Mouse (Mus musculus): ENCODE data around the gene Ube2d1. TPM values are rescaled to one million over a fixed set of nuclear protein-coding genes. Genes with fewer than 3 reads are reported as not detected.

Gene Ube2d1
- polyA plus RNA-seq, 1 experiment = 34.3 TPM

DNA sequence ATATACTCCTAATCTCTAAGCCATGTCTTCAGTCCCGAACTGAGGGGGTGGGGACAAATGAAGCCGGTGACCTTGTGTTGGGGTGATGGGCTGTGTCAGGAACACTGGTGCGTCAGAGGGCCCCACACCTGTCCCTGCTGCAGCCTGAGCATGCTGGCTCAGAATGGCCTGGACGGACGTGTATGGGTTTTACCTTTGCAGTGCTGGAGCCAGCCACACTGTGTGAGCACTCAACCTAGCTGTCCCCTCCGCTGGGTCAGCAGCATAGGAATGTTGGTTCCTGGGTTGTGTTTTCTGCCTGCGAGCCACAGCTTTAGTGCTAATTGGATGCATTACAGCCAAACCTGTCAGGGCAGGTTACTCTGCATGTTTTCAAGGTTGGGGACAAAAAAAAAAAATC is 41.1 kb upstream of the Ube2d1 start:
- no peak overlapping the region for H3K4me3 ChIP-seq (replicated peaks; ENCODE audit: extremely low read depth, low read depth, low read length)
- no peak for TF ChIP-seq CTCF (IDR thresholded peaks at IDR 0.05; ENCODE audit: insufficient read depth, low read length)
- DNase-seq = no peak
- WGBS = 74% methylated on average over 7 of the region's 7 CpGs
- no peaks in the 10 kb centered on the region for H3K4me1 ChIP-seq (ENCODE audit: control insufficient read depth, insufficient read depth, low read length)

DNA sequence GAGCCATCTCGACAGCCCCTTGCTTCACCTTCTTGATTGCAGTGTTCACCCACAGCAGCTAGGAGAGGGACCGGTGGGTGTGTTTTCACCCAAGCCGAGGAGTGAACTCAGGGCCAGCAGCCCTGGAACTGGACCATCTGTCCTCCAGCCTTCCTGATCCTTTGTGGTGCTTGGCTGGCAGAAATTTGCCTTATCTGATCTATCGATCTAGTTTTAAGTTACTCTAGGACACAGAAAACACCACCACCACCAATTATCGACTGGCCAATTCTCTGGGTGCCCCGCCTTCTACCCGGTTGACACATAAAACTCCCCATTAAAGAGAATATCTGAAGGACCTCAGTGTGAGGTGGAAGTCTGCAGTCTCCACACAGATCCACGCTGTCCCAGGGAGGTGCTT is 38.6 kb upstream of the Ube2d1 start:
- 77% methylated on average over 8 of the region's 8 CpGs for WGBS
- DNase-seq = no peak
- Histone ChIP-seq H3K4me1 (ENCODE audit: control insufficient read depth, insufficient read depth, low read length) (no peaks in the 10 kb centered on the region), H3K4me3 (replicated peaks; ENCODE audit: extremely low read depth, low read depth, low read length) (no peak overlapping the region)
- no peak for TF ChIP-seq POLR2A (IDR thresholded peaks at IDR 0.05; ENCODE audit: borderline replicate concordance, extremely low read depth, low read depth, low read length)

DNA sequence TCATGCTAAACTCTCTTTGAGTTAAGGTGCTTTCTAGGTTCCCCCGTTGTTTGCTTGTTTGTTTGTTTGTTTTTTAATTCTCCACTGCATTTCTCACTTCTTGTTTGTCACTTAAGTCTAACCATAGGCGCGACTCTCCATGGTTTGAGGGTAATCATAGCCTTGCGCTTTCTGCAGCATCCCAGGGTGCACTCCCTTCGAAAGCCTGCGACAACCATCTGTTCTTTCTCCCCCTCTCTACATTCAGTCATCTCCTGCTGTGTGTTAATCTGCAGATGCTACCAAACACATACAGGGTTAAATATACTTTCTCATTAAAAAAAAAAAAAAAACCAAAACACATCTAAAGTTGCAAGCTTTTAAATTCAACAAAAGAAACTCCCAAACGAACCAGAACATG is 31.4 kb upstream of the Ube2d1 start:
- no peak overlapping the region for H3K4me3 ChIP-seq (replicated peaks; ENCODE audit: extremely low read depth, low read depth, low read length)
- DNase-seq = no peak
- WGBS = 58% methylated on average over 7 of the region's 7 CpGs
- TF ChIP-seq POLR2A (IDR thresholded peaks at IDR 0.05; ENCODE audit: borderline replicate concordance, extremely low read depth, low read depth, low read length) (no peak), CTCF (IDR thresholded peaks at IDR 0.05; ENCODE audit: insufficient read depth, low read length) (no peak)
- no peaks in the 10 kb centered on the region for H3K4me1 ChIP-seq (ENCODE audit: control insufficient read depth, insufficient read depth, low read length)

DNA sequence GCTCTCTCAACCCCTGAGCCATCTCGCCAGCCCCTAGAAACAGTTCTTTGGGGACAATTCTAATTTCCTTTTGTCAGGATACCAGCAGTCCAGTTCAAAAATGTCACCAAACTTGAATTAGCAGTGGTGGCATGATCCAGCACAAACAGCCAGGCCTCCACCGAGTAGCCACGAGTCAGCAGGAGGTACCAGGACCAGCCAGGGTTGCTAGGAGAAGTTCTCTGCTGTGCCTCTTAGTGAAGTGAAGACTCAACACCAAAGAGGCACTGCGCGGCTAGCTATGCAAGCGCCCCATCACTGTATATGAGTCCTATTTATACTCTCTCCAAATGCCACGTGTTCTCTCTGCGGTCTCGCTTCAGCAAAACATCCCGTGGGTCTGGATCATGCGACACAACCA is 31.0 kb upstream of the Ube2d1 start:
- no peak overlapping the region for H3K4me3 ChIP-seq (replicated peaks; ENCODE audit: extremely low read depth, low read depth, low read length)
- no peak for DNase-seq
- 67% methylated on average over 11 of the region's 11 CpGs for WGBS
- TF ChIP-seq CTCF (IDR thresholded peaks at IDR 0.05; ENCODE audit: insufficient read depth, low read length) (no peak), POLR2A (IDR thresholded peaks at IDR 0.05; ENCODE audit: borderline replicate concordance, extremely low read depth, low read depth, low read length) (no peak)
- no peaks in the 10 kb centered on the region for H3K4me1 ChIP-seq (ENCODE audit: control insufficient read depth, insufficient read depth, low read length)

DNA sequence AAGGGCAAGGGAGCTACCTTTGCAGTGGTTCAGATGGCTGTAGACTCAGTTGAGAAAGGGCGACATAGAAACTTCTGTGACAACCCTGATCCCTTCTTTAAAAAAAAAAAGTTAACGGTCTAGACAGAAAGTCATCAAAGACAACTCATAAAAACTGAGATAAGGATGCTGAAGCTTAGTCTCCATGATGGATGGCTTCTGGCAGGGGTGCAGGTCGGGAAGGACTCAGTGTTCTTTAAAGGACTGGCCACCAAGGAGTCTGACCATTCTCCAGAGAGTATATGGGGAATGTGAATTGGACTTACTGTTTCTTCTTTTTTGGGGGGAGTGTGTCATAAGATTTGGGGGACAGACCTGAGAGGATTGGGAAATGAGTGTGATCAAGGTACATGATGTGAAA is 29.5 kb upstream of the Ube2d1 start:
- no peak for TF ChIP-seq POLR2A (IDR thresholded peaks at IDR 0.05; ENCODE audit: borderline replicate concordance, extremely low read depth, low read depth, low read length)
- TF ChIP-seq CTCF (IDR thresholded peaks at IDR 0.05; ENCODE audit: insufficient read depth, low read length) = no peak
- H3K4me1 ChIP-seq (ENCODE audit: control insufficient read depth, insufficient read depth, low read length) = no peaks in the 10 kb centered on the region
- H3K4me3 ChIP-seq (replicated peaks; ENCODE audit: extremely low read depth, low read depth, low read length) = no peak overlapping the region
- DNase-seq = no peak
- WGBS = 55% methylated on average over 3 of the region's 3 CpGs

DNA sequence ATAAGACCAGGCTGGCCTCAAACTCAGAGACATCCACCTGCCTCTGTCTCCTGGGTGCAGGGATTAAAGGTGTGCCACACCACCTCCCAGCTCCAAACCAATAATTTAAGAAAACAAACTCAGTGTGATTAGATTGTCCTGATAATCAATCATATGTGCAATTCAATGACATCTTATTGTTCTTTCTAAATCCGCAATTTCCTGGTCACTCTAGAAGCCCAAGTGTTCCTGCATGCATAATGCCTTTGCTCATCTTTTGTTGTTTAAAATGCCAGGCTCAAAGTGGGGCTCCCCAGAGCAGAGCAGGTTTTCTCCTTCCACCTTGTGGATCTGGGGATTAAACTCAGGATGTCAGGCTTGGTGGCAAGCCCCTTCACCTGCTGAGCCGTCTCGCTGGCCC is 25.2 kb upstream of the Ube2d1 start:
- no peak for DNase-seq
- TF ChIP-seq CTCF (IDR thresholded peaks at IDR 0.05; ENCODE audit: insufficient read depth, low read length) (no peak), POLR2A (IDR thresholded peaks at IDR 0.05; ENCODE audit: borderline replicate concordance, extremely low read depth, low read depth, low read length) (no peak)
- 40% methylated on average over 3 of the region's 3 CpGs for WGBS
- H3K4me3 ChIP-seq (replicated peaks; ENCODE audit: extremely low read depth, low read depth, low read length) = no peak overlapping the region
- no peaks in the 10 kb centered on the region for H3K4me1 ChIP-seq (ENCODE audit: control insufficient read depth, insufficient read depth, low read length)

DNA sequence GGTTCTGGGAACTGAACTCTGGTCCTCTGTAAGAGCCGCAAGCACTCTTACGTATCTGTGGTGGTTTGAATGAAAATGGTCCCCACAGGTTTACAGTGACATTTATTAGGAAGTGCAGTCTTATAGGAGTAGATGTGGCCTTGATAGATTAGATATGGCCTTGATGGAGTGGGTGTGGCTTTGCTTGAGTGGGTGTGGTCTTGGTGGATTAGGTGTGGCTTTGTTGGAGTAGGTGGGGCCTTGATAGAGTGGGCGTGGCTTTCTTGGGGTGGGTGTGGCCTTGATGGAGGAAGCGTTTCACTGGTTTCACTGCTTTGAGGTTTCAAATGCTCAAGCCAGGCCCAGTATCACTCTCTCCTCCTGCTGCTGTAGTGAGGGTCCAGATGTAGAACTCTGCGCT is 23.1 kb upstream of the Ube2d1 start:
- 93% methylated on average over 5 of the region's 5 CpGs for WGBS
- Histone ChIP-seq H3K4me3 (replicated peaks; ENCODE audit: extremely low read depth, low read depth, low read length) (no peak overlapping the region), H3K4me1 (ENCODE audit: control insufficient read depth, insufficient read depth, low read length) (no peaks in the 10 kb centered on the region)
- no peak for DNase-seq
- no peak for TF ChIP-seq POLR2A (IDR thresholded peaks at IDR 0.05; ENCODE audit: borderline replicate concordance, extremely low read depth, low read depth, low read length)
- no peak for TF ChIP-seq CTCF (IDR thresholded peaks at IDR 0.05; ENCODE audit: insufficient read depth, low read length)

DNA sequence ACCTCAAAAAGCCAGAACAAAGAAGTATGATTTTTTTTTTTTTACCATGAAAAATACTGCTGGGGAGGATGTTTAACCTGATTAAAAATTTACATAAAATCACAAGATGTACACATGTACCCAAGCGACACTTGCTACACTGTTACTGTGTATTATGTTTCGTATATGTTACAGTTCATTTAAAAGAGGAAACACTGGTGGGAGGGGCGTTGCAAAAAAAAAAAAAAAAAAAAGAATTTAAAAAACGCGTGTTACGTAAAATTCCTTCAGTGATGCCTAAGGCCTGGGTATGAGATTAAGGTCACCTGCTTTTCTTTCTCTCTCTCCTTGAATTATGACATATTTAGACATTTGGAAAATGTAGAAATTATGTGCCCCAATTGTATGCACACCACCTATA is 21.7 kb upstream of the Ube2d1 start:
- no peak overlapping the region for H3K4me3 ChIP-seq (replicated peaks; ENCODE audit: extremely low read depth, low read depth, low read length)
- no peaks in the 10 kb centered on the region for H3K4me1 ChIP-seq (ENCODE audit: control insufficient read depth, insufficient read depth, low read length)
- 51% methylated on average over 6 of the region's 6 CpGs for WGBS
- TF ChIP-seq CTCF (IDR thresholded peaks at IDR 0.05; ENCODE audit: insufficient read depth, low read length) (no peak), POLR2A (IDR thresholded peaks at IDR 0.05; ENCODE audit: borderline replicate concordance, extremely low read depth, low read depth, low read length) (no peak)
- DNase-seq = no peak

DNA sequence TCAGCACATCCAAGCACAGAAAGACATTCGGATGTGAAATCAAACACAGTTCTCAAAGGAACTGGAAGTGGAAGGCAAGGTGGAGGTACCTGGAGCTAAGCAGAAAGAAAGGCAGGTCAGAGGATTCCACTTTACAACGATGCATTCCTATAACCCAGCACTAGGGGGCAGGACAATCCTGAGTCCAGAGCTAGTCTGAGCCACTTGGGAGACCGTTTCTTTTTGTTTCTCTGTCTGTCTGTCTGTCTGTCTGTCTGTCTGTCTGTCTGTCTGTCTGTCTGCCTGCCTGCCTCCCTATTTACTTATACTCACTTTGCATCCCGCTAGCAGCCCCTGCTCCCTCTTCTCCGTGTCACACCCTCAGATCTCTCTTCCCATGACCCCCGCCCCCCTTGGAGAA is 21.1 kb upstream of the Ube2d1 start:
- 13% methylated on average over 6 of the region's 6 CpGs for WGBS
- no peak overlapping the region for H3K4me3 ChIP-seq (replicated peaks; ENCODE audit: extremely low read depth, low read depth, low read length)
- peak; percentile 50 for TF ChIP-seq CTCF (IDR thresholded peaks at IDR 0.05; ENCODE audit: insufficient read depth, low read length)
- no peak for TF ChIP-seq POLR2A (IDR thresholded peaks at IDR 0.05; ENCODE audit: borderline replicate concordance, extremely low read depth, low read depth, low read length)
- peak; percentile 21 for DNase-seq
- no peaks in the 10 kb centered on the region for H3K4me1 ChIP-seq (ENCODE audit: control insufficient read depth, insufficient read depth, low read length)

DNA sequence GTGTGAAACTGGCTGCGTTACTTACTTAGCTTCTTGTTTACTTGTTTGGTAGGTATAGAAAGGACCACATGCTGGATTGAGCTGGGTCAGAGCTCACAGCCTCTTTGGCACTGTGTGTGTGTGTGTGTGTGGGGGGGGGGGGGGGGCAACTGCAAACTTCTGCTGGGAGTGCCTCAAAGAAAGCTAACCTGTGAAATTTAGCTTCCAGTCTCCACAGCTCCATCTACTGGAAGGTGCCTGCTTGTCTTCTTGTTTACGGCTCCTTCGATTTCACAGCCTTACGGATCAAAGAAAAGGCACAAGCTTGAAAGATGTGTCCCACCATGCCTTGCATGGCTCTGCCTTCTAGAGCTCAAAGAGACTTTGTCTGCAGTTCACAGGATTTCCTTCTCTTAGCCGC is 17.4 kb upstream of the Ube2d1 start:
- TF ChIP-seq POLR2A (IDR thresholded peaks at IDR 0.05; ENCODE audit: borderline replicate concordance, extremely low read depth, low read depth, low read length) = no peak
- 0 out of 2 replicates have a peak, but pooled peaks have one; percentile 16 for TF ChIP-seq CTCF (IDR thresholded peaks at IDR 0.05; ENCODE audit: insufficient read depth, low read length)
- Histone ChIP-seq H3K4me1 (ENCODE audit: control insufficient read depth, insufficient read depth, low read length) (no peaks in the 10 kb centered on the region), H3K4me3 (replicated peaks; ENCODE audit: extremely low read depth, low read depth, low read length) (no peak overlapping the region)
- no peak for DNase-seq
- WGBS = 23% methylated on average over 5 of the region's 5 CpGs

DNA sequence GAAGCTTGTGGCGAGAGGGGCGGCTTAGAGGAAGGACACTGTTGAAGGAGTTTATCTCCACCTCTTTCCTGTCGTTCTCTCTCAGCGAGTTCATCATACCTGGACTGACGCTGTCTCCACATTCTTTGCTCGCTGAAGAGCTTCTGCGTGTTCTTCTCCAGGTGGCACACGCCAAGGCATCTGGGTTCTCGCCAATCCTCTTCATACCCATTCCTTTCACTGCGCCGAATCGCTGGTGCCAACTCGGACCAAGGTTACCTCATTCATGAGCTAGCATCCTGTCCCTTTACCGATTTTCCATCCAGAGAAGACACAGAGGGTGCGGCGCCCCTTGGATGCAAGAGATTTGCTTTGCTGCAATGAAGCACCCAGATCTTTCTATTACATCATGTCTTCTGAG is 15.1 kb upstream of the Ube2d1 start:
- TF ChIP-seq POLR2A (IDR thresholded peaks at IDR 0.05; ENCODE audit: borderline replicate concordance, extremely low read depth, low read depth, low read length) (no peak), CTCF (IDR thresholded peaks at IDR 0.05; ENCODE audit: insufficient read depth, low read length) (no peak)
- no peak overlapping the region for H3K4me3 ChIP-seq (replicated peaks; ENCODE audit: extremely low read depth, low read depth, low read length)
- DNase-seq = no peak
- H3K4me1 ChIP-seq (ENCODE audit: control insufficient read depth, insufficient read depth, low read length) = no peaks in the 10 kb centered on the region
- WGBS = 67% methylated on average over 16 of the region's 16 CpGs

Data from lung, adult 2 months (tissue).